Mouse (Mus musculus) T-cell, adult 2 months (primary cell): ENCODE data around the gene Zfp64.
A peak's percentile ranks its signal among the peaks of the same experiment; 100 is the strongest.

ENCODE experiments used
- DNase-seq: peaks from one replicate; pipeline ENCODE4 v3.0.0; 2022; ENCODE audit warnings: low spot score

Zfp64 gene

GRCm38 (mm10) chr2:168954835-168955716, at the start of gene Zfp64:
Gene Zfp64, minus strand, starts transcription at chr2:168955587.
- DNase-seq, result peak; percentile 92

DNA sequence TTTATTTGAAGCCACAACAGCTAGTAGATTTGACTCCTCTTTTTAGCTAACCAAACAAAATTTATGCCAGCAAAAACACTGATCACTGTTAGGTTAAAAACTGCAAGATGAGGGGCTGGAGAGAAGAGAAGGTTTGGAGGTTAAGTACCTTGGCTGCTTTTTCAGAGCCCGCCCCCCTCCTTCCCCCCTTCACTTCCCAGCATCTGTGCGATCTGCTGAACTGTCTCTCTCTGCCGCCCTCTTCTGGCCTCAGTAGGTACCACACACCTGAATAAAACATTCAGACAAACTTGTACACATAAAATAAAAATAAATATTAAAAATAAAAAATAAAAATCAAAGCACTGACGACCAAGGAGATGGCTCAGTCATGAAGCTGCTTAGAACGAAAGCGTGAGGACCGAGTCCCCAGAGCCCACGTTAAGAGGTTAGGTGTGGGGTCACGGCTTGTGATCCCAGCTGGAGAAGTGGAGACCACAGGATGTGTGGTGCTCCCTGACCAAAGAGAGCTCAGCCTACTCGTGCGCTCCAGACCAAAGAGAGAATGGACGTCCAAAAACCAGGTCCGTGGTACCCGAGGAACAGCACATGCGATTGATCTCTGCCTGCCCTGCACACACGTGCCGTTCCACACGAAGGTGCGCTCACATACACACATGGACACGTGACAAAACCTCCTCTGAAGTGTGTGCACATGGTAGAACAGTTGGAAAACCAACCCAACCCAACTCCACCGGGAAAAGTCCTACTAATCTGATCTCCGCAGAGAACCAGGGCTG, 37.4 kb upstream of the Zfp64 start:
- peak; percentile 10 for DNase-seq

DNA sequence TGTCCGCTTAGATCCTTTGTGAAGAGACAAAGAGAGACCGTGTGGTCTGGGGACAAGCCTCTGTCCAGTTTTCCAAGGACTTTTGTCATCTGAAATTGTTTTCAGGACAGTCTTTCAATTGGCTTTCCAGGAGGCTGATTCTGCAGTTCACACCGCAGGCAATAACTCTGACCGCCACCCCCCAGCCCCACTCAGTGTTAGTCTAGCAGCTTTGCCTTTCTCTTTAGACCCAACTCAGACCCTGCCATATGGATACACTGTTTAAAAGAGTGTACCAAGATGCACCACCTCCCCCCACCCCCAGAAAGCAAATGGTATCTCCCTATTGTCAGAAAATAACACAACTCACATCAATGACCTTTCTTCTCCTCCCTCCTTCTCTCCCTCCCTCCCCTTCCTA, 35.6 kb upstream of the Zfp64 start:
- DNase-seq, result no peak

DNA sequence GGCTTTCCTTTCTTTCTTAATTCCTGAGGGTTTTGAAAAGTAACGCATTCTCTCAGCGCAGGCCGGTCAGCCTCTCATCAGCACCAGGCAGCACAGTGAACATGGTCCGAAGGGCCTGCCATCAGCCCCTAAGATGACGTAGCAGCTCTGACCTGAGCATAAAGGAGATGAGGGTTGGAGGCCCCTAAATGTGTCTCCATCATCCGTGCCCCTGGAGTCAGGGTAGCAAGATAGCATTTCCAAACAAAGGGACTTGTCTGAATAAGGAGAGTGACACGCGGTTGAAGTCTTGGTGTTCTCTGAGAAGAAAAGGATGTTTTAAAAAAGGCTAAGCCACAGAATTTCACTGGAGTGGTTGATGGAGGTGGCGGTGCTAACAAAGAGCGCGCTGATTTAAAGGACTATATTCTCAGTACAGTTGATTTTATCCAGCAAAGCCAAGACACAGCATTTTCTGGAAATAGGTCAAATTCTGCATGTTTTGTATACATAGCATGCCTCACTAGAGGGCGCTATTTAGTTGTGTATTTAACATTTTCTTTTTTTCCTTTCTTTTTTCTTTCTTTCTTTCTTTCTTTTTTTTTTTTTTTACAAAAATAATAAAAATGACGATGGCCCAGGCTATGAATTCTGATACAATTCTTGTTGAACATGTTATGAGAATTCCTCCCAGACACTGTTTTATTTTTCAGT, 34.8 kb upstream of the Zfp64 start:
- no peak for DNase-seq

DNA sequence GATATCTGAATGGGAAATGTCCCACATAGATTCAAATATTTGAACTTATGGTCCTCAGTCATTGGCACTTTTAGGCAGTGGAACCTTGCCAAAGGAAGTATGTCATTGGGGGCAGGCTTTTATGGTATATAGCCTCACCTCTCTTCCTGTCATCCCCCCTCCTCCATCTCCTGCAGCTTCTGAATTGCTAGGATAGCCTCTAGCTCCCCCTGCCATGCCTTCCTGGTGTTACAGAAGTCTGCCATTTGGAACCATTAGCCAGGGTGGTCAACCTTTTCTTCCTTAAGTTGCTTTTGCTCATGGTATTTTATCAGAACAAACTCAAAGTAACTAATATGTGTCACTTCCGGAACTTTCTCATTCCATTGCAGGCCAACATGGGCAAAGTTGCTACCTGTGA, 32.7 kb upstream of the Zfp64 start:
- DNase-seq, result no peak

DNA sequence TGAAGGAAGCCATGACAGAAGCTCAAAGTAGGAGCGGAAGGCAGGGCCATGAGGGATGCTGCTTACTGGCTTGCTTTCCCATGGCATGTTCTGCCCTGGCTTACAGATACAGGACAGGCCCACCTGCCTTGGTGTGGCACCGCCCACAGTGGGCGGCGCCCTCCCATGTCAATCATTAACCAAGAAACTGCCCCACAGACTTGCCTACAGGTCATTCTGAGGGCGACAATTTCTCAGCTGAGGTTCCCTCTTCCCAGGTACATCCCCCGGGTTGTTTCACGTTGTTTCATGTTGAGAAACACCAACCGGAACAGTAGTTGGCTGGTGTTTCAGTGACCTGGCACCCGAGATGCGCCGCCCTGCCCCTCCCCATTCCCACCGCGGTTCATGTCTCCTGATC, 32.0 kb upstream of the Zfp64 start:
- DNase-seq, result no peak

DNA sequence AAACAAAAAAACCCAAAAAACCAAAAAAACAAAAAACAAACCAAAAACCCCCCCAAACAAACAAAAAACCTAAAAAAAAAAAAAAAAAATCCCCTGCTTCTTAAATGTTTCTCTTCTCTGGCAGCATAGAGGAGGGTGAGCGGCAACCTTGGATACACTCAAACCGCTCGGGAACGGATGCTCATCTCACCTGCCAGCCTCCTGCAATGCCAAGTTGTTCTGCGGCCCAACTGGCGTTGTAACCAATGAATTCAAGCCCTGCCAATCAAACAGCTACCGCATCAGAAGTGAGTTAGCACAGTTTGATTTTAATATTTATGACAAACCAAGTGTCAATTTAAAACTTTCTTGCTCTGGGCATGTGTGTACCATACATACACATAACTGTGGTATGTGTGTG, 26.6 kb upstream of the Zfp64 start:
- no peak for DNase-seq

GRCm38 (mm10) chr2:168981448-168981847, 26.1 kb upstream of the Zfp64 start:
- no peak for DNase-seq

GRCm38 (mm10) chr2:168980859-168981258, 25.5 kb upstream of the Zfp64 start:
- peak; percentile 61 for DNase-seq

- DNase-seq, result no peak
Measured at GRCm38 (mm10) chr2:168979742-168980141, 24.4 kb upstream of the Zfp64 start.

DNA sequence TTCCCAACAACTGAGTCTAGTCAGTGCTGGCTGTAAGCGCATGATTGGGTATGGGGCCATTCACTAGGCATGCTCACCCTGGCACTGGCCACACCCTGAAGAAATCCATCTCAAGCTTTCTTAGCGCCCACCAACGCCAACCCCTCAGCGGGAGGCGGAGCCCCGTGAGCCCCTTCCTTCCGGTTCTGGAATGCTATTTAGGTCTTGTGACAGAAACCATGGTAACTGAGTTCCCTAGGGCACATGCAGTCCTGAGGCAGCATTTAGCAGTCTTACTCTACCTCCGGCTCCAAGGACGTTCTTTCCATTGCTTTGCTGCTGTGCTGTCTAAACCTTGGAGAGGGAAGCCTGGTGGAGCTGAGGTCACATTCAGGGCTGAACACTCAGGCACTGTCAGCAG, 22.6 kb upstream of the Zfp64 start:
- DNase-seq, result no peak

GRCm38 (mm10) chr2:168970131-168970530, 14.7 kb upstream of the Zfp64 start:
- no peak for DNase-seq

DNA sequence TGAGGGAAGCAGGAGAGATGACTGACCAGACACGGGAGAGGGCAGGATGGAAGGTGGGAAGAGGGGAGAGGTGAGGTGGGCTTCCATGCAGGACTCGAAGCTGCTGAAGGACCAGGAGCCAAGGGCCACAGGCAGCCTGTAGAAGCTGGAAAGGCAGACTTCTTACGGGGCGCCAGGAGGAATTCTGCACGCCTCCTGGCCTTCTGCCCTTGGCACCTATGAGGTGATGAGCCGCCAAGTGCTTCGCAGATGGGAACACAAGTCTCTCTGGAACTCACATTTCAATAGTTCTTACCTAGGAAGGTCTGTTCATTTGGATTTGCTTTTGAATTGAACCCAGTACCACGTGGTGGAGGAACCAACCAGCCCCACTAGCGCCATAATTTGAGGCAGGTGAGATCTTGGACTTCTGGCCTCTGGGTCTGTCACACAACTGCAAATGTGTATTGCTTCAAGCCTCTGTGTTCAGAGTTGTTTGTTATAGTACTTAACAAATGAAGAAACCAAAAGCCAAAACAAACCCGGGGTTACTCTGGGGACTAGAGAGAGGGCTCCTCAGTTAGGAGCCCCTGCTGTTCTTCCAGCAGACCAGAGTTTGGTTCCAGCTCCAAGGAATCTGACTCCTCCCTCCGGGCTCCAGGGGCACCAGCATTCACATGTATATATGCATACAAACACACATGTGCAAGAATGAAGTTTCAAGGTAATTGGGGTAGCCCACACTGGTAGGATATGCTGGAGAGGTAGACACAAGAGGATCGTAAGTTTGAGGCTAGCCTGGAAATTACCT, 12.9 kb upstream of the Zfp64 start:
- no peak for DNase-seq

GRCm38 (mm10) chr2:168966525-168966924, 11.1 kb upstream of the Zfp64 start:
- no peak for DNase-seq

GRCm38 (mm10) chr2:168964849-168965248, 9.5 kb upstream of the Zfp64 start:
- no peak for DNase-seq

- DNase-seq, result no peak
Measured at GRCm38 (mm10) chr2:168961729-168962666, 6.6 kb upstream of the Zfp64 start.

- no peak for DNase-seq
Measured at GRCm38 (mm10) chr2:168960814-168961213, 5.4 kb upstream of the Zfp64 start.

DNA sequence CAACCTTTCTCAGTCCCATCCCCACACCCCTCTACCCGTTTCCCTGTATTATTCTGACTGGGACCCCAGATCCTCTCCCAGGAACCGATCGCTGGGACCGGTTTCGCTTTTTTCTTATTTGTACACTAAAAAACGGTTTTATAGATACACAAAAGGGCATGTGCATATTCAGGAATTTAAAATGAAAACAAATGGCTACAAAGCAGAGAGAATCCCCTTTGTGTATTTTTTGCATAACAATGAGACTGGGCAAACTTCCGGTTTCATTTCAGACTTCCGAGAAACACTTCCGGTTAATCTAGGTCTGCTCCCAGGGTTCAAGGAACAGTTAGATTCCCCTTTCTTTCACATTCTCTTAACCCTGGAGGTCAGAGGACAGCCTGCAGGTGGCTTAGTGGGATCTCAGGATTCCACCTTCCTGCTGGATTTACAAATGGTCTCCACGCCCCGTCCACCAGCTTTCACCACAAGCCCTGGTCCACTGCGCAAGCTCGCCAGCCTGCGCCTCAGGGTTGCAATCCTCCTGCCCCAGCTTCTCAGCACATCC, 4.0 kb upstream of the Zfp64 start:
- DNase-seq, result no peak

- peak; percentile 26 for DNase-seq
Measured at GRCm38 (mm10) chr2:168955850-168956346, 511 bp upstream of the Zfp64 start.

GRCm38 (mm10) chr2:168954376-168954775, 1.0 kb downstream of the Zfp64 start:
- no peak for DNase-seq
